Mouse (Mus musculus) erythroblast, adult 5-6 weeks (primary cell): ENCODE data around the gene Slc37a1. TPM values are rescaled to one million over a fixed set of nuclear protein-coding genes. Genes with fewer than 3 reads are reported as not detected.

Source experiments
- ATAC-seq: replicated peaks from 2 replicates; pipeline ENCODE4 v1.8.0; 2016; ENCODE audit warnings: moderate number of reproducible peaks, mild to moderate bottlenecking, moderate TSS enrichment, inconsistent platforms; ENCODE audit not compliant: poor library complexity, low FRiP score, severe bottlenecking
- total RNA-seq, 2 experiments: library from RNA; stranded (forward) in 1 of 2; stranded (reverse) in 1 of 2; fragments of 150-400 nt in 1 of 2; fragments of 200-764, 138-1000 nt in 1 of 2; gene quantifications; 2 replicates each; pipeline versions ENCODE4 v1.2.3 to v1.2.4; 2015 to 2017; ENCODE audit warnings: low replicate concordance in 2 of 2

The Slc37a1 gene
- total RNA-seq, 2 experiments from 2014 or later: 0.58 to 1.1 TPM

DNA sequence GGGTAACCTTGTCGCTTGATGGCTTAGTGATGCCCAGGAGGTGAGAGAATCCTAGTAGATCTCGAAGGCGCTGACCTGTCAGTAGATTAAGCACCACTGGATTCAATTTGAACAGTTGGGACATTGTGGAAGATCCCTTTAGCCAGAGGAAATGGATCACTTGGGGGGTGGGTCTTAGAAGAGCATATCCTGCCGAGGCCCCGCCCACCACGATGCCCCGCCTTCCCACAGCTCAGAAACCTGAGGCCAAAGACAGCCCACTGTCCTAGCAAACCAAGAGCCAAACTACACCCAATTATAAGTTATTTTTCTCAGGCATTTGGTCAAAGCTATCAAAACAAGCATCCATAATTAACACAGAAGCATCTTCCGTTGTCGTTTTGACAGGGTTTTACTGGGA is 24.5 kb downstream of the Slc37a1 start:
- ATAC-seq: no peak

DNA sequence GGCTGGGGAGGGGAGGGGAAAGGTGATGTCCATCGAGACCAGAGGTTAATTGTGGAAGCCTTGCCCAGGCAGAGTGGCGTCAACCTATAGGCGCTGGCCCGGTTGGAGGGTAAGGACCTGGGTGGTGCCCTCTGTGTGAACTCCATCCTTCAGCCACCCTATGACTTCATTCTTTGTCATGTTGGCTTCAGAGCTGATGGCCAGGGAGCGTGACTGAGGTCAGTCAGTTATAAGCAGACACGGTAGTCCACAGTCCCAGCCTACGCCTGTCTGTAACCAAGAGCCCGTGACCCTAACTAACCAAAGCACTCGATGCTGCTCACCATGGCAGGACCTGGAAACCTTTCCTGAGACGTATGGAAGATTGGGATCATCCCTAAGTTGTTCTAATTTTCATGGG is 26.1 kb downstream of the Slc37a1 start:
- ATAC-seq: no peak

DNA sequence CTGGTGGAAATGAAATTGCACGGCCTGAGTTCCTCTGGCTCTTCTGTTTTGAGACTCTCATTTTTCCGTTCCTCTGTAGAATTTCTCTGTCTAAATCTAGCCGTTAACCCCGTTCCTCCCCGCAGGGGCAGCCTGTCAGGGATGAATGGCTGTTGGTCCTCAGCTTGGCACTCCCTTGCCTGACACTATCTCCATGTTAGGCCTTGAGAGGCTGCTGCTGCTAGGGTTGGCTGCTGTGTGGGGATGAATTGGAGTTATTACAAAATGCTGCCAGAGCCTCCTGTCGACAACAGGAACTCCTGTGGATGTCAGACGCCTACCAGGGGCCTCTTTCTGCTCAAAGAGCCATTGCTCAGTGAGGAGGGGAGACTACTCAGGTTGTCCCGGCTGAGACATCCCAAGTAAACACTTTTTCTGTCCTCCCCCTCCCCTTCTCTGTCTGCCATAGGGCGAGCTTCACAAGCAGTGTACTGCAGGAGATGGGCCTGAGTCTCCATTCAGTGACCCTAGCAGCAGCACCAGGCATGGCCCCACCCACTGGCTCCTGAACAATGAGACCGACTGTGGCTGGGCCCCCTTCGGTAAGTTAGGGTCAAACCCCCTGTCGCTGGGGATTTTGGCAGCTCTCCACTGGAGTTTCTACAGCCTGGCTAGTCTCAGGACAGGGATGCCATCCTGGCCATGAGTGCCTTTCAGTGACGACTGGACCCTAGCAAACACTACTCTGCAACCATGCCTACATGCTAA is 28.6 kb downstream of the Slc37a1 start:
- ATAC-seq: no peak

DNA sequence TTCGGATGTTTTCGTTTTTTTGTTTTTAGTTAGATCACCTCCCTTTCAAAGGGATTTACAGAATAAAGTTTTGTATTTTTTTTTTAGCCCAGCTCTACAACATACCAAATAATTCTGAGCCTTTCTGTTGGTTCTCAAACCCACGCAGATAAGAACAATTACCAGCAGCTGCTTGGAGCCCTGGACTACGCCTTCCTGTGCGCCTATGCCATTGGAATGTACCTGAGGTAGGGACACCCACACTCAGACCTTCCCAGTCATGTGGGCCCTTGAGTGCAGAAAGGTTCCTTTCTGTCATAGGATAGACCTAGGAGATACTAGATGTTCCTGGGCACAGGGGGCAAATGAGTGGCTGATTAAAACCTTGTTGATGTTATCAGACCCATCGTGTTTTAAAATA is 29.4 kb downstream of the Slc37a1 start:
- ATAC-seq: no peak

DNA sequence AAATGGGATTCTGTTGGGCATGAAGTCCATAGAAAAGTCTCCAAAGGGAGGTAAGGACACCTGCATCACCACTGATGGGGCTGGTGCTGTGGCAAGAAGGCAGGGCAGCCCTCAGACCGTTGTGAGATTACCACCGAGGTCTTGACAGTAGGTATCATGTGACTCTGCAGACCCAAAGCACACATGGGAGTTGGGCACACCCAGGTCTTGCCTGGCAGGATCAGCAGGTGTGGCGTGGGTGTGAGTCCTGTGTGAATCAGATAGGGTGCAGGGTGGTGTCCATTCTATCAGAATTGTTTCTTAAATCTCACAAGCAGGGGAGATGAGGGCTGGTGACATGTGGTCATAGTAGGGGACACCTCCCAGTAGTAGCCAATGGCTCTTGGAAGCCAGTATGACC is 30.4 kb downstream of the Slc37a1 start:
- ATAC-seq: no peak

DNA sequence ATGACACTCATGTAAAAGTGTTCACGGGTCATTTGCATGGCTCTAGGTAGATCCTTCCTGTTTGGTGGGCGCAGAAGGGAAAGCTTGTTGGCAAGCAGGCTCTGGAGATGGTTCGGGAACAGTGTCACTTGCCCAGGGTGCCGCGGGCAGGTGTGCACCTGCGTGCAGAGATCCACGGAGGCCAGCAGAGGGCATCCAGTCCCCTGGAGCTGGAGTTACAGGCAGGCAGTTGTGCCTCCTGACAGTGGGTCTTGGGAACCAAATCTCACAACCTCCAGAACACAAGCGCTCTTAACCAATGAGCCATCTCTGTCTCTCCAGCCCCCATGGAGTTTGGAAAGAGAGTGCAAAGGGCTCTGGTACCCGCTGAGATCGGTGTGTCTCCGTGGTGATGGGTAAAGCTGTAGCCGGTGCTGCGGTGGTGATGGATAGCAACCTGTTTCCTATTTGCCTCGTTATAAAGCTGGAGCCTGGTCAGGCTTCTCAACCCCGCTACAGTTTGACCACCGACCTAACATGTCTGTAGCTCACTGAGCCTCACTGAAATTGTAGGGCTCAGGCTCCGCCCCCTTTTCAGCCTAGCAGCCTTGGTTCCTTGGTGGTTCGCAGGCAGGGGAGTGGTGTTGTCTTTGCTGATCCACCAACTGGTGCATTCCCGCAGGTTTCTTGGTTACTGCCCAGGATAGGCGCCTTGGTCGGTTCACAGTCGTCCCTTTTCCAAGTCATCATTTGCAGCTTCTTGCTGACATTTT is 31.1 kb downstream of the Slc37a1 start:
- ATAC-seq: peak; percentile 60; the same call in 1 of the 2 replicates

DNA sequence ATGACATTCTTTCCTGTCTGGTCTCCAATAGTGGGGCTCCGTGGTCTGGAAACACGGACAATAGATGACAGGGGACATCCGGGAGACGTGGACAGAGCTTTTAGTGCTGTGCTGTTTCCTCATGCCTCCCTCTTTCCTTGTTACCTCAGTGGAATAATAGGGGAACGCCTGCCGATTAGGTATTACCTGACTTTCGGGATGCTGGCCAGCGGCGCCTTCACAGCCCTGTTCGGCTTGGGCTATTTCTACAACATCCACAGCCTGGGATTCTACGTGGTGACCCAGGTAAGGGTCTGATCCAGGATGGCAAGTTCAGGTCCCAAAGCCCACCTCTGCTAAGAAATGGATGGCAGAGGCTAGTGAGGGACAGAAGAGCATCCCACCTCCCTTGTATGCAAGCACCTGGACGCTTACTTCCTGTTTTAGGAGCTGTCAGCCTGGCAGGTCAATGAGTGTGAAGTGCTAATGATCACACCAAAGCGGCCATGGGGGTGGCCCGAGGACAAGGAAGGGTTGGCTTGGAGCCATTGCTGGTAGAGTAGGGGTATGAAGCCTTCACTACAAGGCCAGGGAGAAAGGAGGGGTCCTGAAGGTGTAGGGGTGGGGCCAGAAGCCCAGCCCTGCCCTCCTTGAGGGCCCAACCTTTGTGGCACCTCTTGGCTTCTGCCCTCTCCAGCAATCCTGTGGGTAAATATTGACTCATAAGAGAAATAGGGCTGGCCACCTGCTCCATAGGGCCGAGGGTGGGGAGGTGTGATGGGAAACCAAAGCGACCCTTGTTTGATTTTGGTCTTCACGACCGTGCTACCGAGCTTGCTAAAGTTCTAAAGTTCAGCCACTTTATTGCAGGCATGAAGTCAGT is 32.5 kb downstream of the Slc37a1 start:
- no peak for ATAC-seq

DNA sequence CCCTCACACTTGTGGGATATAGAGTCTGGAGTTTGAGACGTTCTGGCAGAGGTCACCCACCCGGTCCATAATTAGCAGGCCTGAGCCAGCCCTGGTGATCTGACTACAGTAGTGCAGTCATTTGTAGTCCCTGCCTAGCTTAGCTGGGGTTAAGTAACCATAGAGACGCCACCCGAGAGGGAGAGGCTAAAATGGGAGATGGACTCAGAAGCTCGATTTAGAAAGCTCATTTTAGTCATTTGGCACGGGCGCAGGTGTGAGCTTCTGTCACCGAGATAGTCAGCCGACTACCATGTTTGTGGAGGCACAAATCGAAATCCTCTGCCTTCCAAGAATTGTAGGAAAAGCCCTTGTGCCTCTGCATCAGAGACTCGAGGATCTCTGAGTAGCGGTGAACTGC is 34.8 kb downstream of the Slc37a1 start:
- ATAC-seq: no peak

DNA sequence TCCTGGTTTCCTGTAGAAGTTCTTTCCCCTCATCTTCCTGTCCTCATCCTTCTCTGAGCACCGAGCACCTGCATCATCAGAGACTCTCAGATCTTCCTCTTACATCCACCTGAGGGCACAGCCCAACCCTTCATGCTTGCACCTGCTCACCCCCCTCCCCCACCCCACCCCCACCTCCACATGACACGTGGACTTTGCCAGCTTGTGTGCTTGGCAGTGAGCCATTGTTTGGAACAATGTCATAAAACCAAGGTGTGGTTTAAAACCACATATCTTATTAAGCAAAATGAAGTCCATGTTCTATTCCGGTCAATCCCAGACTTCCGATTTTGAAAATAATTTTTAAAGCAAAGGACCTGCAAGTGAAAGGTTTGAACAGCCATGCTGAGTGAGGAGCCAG is 35.9 kb downstream of the Slc37a1 start:
- no peak for ATAC-seq

DNA sequence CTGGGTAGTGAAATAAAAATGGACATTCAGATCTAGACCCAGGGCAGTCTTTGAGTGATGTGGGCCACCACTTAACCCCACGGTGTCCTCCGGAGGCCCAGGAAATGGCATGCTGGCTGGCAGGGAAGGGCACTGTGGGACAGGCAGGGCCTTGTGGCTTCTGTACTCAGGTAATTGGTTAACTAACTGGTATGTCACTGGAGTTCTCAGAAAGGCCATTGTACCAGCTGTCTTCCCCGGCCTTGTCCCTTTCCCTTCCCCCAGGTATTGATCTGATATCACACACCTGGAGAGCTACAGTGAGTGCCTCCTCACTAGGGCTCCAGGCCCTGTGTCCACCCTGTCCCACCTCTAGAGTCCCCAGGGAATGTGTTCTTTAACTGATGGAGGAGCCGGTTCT is 36.8 kb downstream of the Slc37a1 start:
- ATAC-seq: no peak

DNA sequence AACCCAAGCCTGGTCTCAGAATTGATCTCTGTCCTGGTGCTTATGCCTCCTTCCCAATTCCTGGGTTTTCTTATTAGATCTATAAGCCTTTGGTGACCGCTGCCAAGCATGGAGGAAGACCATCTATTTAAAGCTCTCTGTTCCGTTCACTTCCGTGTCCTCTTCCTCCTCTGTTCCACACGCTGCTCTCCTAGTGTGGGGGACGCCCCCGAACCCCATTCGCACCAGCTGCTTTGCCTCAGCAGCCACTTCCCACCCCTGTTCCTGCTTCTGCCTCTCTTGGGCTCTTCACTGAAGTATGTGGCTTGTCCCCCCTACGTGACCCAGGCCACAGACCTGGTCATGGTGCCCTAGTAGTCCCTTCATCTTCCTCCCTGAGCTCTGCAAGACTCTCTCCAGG is 37.6 kb downstream of the Slc37a1 start:
- ATAC-seq: no peak

DNA sequence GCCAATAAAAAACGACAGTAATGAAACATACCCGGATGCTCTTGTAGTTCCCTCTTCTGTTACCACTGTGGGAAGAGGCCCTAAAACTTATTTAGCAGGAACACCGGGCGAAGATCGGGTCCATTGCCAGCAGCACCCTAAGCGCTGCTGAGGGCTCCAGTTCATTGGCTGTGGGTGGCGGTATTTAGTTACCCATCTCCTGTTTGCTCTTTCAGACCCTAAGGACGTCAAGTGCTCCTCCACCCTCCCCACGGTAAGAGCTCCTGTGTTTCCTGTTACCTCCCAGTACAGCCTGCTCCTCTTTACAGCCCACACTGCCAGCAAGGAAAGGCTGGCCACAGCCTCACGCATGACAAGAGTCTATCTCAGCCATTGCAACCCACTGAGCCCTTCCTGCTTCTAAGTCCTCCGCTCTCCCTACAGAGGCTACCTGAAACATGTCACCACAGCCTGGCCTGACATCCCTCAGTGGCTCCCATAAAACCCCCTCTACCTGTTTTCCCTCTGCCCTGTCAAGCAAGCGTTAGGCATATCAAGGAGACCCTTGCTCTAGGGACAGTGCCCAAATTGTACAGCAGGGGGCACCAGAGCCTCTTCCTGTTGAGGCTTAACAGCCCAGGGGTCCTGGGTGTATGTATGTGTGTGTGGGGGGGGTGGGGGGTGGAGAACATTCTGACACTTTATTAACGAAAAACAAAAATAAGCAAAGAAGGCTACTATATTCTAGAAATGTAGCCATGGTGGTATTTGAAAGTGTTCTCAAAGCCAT is 39.0 kb downstream of the Slc37a1 start:
- 0 out of 2 replicates have a peak, but pooled peaks have one; percentile 34 for ATAC-seq

DNA sequence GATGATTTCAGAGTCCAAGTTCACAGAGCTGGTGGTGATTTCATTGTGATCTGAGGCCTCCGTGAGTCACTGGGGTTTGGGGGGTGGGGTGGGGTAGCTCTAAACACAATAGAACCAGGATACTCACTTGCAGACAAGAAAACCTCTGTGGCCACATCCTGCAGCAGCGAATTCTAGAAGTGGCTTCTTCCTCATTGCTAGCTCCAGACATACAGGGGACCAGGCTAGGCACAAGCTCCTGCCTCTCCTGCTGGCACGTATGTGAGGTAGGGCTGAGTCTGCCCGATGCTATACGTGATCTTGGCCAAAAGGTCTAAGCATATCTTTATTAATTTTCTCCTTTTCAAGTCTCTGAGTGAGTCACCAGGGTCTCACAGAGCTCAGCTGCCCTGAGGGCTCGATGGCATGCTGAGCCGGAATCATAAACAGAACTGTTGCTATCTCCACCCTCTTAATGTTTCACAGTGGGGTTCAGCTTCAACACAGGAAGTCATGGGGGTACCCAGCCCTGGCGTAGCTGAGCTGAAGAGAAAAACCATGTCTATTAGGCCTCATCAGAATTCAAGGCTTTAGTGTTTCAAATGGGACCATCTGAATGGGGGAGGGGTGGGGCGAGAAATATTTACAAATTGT is 39.7 kb downstream of the Slc37a1 start:
- ATAC-seq: no peak

DNA sequence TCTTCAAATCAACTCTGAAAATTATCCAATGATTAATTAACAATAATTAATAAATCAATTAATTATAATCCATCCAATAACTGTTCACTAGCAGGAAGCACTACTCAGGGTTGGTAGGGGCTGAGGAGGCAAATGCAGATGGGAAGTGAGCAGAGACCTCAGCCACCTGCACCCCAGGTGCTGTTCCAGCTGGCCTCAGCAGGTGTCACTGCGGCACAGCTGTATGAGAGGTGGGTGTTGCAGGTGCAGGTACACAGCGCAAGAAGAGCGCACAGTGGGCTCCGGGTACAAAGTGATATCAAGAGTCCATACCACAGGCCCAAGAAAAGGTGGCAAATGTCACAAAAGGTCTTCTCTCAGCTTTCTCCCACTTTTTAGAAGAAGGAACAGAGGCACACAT is 41.9 kb downstream of the Slc37a1 start:
- ATAC-seq: no peak

DNA sequence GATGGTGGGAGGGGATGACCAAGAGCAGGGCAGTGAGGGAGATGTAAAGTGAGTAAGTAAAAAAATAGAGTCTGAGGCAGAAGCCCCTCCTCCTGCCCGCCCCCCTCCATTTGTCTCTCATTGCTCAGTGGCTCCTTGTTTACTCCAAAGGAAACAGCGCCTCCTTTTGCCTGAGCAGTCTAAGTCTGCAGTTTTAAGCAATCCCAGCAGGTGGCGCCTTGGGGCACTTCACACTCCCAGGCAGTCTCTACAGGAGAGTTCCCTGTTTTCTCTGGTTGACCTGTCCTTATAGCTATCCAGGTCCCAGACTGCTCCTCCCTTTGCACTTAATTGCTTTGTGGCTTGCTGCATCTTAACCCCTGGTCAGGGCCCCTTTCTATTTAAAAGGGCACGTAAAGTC is 44.0 kb downstream of the Slc37a1 start:
- peak; percentile 46; the same call in 1 of the 2 replicates for ATAC-seq

DNA sequence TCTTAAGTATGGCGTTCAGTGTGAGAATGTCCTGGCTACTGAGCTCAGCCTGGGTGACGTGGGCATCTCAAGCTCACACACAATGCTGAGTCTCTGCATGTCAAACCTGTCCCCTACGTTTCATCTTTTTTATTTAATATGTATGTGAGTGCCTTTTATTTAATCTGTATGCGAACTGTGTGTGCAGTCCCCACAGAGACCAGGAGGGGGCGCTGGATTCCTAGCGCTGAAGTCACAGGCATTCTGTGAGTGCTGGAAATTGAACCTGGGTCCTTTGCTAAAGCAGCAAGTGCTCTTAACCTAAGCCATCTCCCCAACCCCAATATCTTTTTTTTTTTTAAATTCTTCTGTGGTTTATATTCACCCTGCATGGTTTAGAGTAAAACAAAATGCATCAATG is 44.7 kb downstream of the Slc37a1 start:
- ATAC-seq: no peak

DNA sequence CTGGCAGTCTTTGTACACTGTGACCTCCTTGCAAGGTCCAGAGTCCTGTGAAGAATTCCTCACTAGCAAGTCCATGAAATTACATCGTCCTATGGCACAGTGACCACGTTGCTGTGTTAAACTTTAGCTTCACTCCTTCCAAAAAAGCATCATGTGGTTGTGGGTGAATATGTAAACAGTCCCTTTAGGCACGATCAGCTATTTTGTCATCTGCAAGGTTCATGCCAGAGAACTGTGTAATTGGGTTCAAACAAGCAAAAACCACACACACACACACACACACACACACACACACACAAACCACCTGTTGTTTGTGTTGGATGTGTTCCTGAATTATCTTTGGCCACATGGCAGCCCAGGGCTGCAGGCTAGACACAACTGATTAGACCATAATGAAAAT is 45.3 kb downstream of the Slc37a1 start:
- no peak for ATAC-seq

DNA sequence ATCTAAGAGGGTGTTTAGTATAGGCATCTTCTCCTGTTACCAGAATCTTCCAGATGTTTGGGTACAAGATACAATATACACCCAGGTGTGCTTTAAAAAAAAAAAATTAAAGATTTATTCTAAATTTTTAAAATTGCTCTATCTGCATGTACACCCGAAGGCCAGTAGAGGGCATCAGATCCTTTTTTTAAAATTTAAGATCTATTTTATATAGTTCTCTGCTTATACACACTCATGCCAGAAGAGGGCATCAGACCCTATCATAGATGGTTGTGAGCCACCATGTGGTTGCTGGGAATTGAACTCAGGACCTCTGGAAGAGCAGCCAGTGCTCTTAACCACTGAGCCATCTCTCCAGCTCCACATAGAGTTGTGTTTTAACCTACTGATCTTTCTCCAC is 45.7 kb downstream of the Slc37a1 start:
- ATAC-seq: no peak

DNA sequence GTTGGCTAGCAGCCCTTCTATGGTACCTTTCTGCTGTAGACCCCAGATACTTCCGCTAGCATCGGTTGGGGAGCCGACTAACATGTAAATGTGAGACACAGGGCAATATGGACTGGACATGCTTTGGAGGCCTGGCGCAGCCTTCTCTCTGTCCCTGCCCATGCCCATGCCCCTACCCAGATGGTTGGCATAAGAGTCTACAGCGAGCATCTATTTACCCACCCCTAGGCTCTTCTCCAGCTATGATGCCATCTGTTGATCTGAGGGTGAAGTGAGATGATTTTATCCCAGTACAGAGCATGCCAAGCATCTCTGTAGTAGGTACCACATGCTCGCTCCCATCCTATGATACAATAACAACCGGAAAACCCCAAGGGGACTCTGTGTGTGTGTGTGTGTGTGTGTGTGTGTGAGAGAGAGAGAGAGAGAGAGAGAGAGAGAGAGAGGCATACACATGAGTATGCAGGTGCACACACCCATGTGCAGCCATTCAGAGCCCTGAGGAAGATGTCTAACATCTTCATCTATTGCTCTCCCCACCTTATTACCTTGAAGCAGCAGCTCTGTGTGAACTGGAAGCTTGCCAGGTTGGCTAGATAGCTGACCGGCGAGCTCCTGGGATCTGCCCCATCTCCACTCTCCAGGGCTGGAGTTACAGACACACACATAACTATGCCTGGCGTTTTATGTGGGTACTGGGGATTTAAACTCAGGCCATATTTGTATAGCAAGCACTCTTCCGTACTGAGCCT is 48.1 kb downstream of the Slc37a1 start:
- ATAC-seq: no peak
